ENCODE assay signal across 27 mouse cellular contexts in the genomic region with DNA sequence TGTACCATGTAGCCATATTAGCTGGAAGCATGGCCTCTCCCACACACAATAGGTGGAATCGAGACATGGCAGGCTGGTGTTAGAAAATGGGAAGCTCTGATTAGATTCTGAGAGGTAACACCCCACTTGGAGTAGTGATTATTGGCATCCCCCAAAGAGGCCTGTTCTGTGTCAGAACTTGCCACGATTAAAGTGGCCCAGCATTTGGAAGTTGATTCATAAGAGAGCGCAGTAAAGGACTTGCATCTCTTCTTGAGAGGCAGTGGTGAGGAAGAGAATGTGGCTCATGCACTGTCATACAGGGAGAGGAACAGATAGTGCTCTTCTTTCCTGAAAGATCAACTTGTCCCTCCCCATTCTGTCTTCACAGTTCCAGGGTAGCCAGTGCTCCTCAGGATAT. TPM values are rescaled to one million over a fixed set of nuclear protein-coding genes. Genes with fewer than 3 reads are reported as not detected.
"Had no signal": no experiment of that assay in that cellular context is flagged by ENCODE, and none has a peak within 500 bp of the region (broad histone marks: within the 10 kb centered on the region; RNA-seq: fewer than 3 reads in every experiment).

No protein-coding gene starts in this region.

- H3K4me2 ChIP-seq: heart, embryonic 13.5 days; heart, embryonic 15.5 days; hindbrain, embryonic 13.5 days; hindbrain, embryonic 15.5 days; kidney, embryonic 15.5 days; limb, embryonic 13.5 days; limb, embryonic 15.5 days; liver, embryonic 12.5 days had no signal

- H3K9ac ChIP-seq: heart, embryonic 13.5 days; heart, embryonic 15.5 days; hindbrain, embryonic 13.5 days; hindbrain, embryonic 15.5 days; kidney, embryonic 15.5 days; limb, embryonic 13.5 days; limb, embryonic 15.5 days; liver, embryonic 12.5 days; liver, embryonic 14.5 days had no signal

- DNase-seq: gastrocnemius, postnatal 14 days; gastrocnemius, postnatal 36 days; heart, adult 11 months; heart, adult 2 months; heart, postnatal 14 days; heart, postnatal 36 days; kidney, adult 11 months; kidney, adult 2 months; kidney, adult 9 months; kidney, postnatal 14 days; kidney, postnatal 36 days; layer of hippocampus, adult 9-11 months; layer of hippocampus, postnatal 36 days had no signal

- H3K36me3 ChIP-seq: heart, embryonic 13.5 days; heart, embryonic 15.5 days; hindbrain, embryonic 13.5 days; hindbrain, embryonic 15.5 days; kidney, embryonic 15.5 days; limb, embryonic 13.5 days; limb, embryonic 15.5 days; liver, embryonic 12.5 days had no signal

- H3K27me3 ChIP-seq: heart, embryonic 13.5 days; heart, embryonic 15.5 days; hindbrain, embryonic 15.5 days; kidney, embryonic 15.5 days; limb, embryonic 13.5 days; limb, embryonic 15.5 days had no signal

- ATAC-seq: intestine, embryonic 16.5 days; liver, embryonic 12.5 days had no signal

- H3K4me1 ChIP-seq: limb, embryonic 15.5 days; liver, embryonic 12.5 days had no signal

- H3K27ac ChIP-seq: heart, adult 2 months; heart, embryonic 13.5 days; heart, embryonic 15.5 days; hindbrain, postnatal 0 days; kidney, embryonic 15.5 days; kidney, postnatal 0 days; limb, embryonic 13.5 days; limb, embryonic 15.5 days; liver, embryonic 12.5 days; liver, embryonic 14.5 days had no signal

- H3K9me3 ChIP-seq: heart, embryonic 13.5 days; heart, embryonic 15.5 days; hindbrain, embryonic 15.5 days; kidney, embryonic 15.5 days; limb, embryonic 15.5 days; liver, embryonic 12.5 days had no signal

- H3K4me3 ChIP-seq: heart, adult 2 months; heart, embryonic 13.5 days; heart, embryonic 15.5 days; hindbrain, embryonic 13.5 days; hindbrain, embryonic 15.5 days; kidney, embryonic 15.5 days; limb, embryonic 13.5 days; limb, embryonic 15.5 days; liver, embryonic 12.5 days had no signal

RNA-seq across cellular contexts. Expression of a gene that starts 34.1 kb away (rescaled TPM):
- polyA plus RNA-seq: heart, adult 2 months; heart, embryonic 13.5 days; heart, embryonic 15.5 days; hindbrain, embryonic 15.5 days; intestine, embryonic 16.5 days; kidney, adult 2 months; kidney, embryonic 15.5 days; large intestine, adult 2 months; liver, adult 2 months; liver, embryonic 12.5 days; liver, embryonic 14.5 days had no signal
